Mouse (Mus musculus) midbrain, embryonic 16.5 days (tissue): ENCODE measurements around the gene Rnf130. TPM values are rescaled to one million over a fixed set of nuclear protein-coding genes. Genes with fewer than 3 reads are reported as not detected.
"Not testable (repeated sequence)": the region's sequence is repeated elsewhere in the genome, so short reads cannot be mapped to it uniquely, and the experiment has no call there.

Source experiments
- ATAC-seq: fragments of 200-750 bp; cut with Nextera tagmentation; 2 replicates; pipeline ENCODE4 v1.8.0; 2017; ENCODE audit warnings: moderate TSS enrichment
- H3K27ac ChIP-seq: fragments of 300-500 bp; sonication (generic); 2 replicates; pipeline ENCODE4 v1.5.1; 2014; ENCODE audit warnings: mild to moderate bottlenecking, low read length, mixed read lengths
- H3K27me3 ChIP-seq: fragments of 300-500 bp; sonication (generic); 2 replicates; pipeline ENCODE4 v1.6.1; 2014; ENCODE audit warnings: low read depth, low read length, mixed read lengths; ENCODE audit not compliant: control insufficient read depth, insufficient read depth
- H3K36me3 ChIP-seq: fragments of 300-500 bp; sonication (generic); 2 replicates; pipeline ENCODE4 v1.6.1; 2014; ENCODE audit warnings: mild to moderate bottlenecking, low read length, moderate library complexity, mixed read lengths; ENCODE audit not compliant: control insufficient read depth, insufficient read depth
- H3K4me1 ChIP-seq: fragments of 300-500 bp; sonication (generic); 2 replicates; pipeline ENCODE4 v1.6.1; 2014; ENCODE audit warnings: mild to moderate bottlenecking, low read length, mixed read lengths; ENCODE audit not compliant: control insufficient read depth, insufficient read depth
- H3K4me2 ChIP-seq: fragments of 300-500 bp; sonication (generic); 2 replicates; pipeline ENCODE4 v1.6.1; 2014; ENCODE audit warnings: mild to moderate bottlenecking, low read length, mixed read lengths
- H3K4me3 ChIP-seq: fragments of 300-500 bp; sonication (generic); 2 replicates; pipeline ENCODE4 v1.5.1; 2014; ENCODE audit warnings: low read depth, mild to moderate bottlenecking, low read length, moderate library complexity, mixed read lengths
- H3K9ac ChIP-seq: fragments of 300-500 bp; sonication (generic); 2 replicates; pipeline ENCODE4 v1.6.1; 2014; ENCODE audit warnings: low read depth, low read length, mixed read lengths
- H3K9me3 ChIP-seq: fragments of 300-500 bp; sonication (generic); replicated peaks from 2 replicates; pipeline ENCODE4 v1.6.1; 2014; ENCODE audit warnings: mild to moderate bottlenecking, low read length, mixed read lengths; ENCODE audit not compliant: control insufficient read depth, poor library complexity, severe bottlenecking
- WGBS: fragments of 180-500 bp; shearing (Covaris S2); extraction: QIAGEN DNeasy Blood & Tissue Kit; methylation state at CpG from one replicate; pipeline ENCODE4 v1.1.7; 2014; 5-methylcytosine and 5-hydroxymethylcytosine counted together
- polyA plus RNA-seq: library from polyadenylated mRNA; unstranded; fragments of >200 nt; fragmentation: Nextera tagmentation; extraction: Ambion mirVana; gene quantifications from 2 replicates; pipeline ENCODE4 v1.2.1, GENCODE M21; 2015

The Rnf130 gene
- polyA plus RNA-seq, 1 experiment from 2014 or later: 51.4 TPM

- Histone ChIP-seq H3K4me2 (no peak overlapping the region), H3K27me3 (no peaks in the 10 kb centered on the region), H3K27ac (no peak overlapping the region), H3K4me1 (peaks cover 4% of the 10 kb centered on the region), H3K36me3 (peaks cover 16% of the 10 kb centered on the region), H3K4me3 (no peak overlapping the region), H3K9me3 (no peaks in the 10 kb centered on the region), H3K9ac (no peak overlapping the region)
- WGBS: 88% methylated on average over 1 of the region's 1 CpGs
- no peak for ATAC-seq
These were observed 64.7 kb downstream of the Rnf130 start for GRCm38 (mm10) chr11:50089840-50090239.

GRCm38 (mm10) chr11:50090982-50091675, 66.0 kb downstream of the Rnf130 start:
- peak overlapping the region; percentile 41; the same call in 1 of the 2 replicates for H3K27ac ChIP-seq
- ATAC-seq: no peak
- H3K9me3 ChIP-seq: no peaks in the 10 kb centered on the region
- 42% methylated on average over 5 of the region's 5 CpGs for WGBS
- H3K9ac ChIP-seq: no peak overlapping the region
- no peaks in the 10 kb centered on the region for H3K27me3 ChIP-seq
- no peak overlapping the region for H3K4me2 ChIP-seq
- no peak overlapping the region for H3K4me3 ChIP-seq
- H3K36me3 ChIP-seq: peaks cover 21% of the 10 kb centered on the region
- peaks cover 4% of the 10 kb centered on the region for H3K4me1 ChIP-seq

- Histone ChIP-seq H3K9ac (no peak overlapping the region), H3K4me2 (no peak overlapping the region), H3K4me1 (peaks cover 4% of the 10 kb centered on the region), H3K27ac (peak overlapping the region; percentile 41; the same call in 1 of the 2 replicates), H3K27me3 (no peaks in the 10 kb centered on the region), H3K36me3 (peaks cover 21% of the 10 kb centered on the region), H3K9me3 (no peaks in the 10 kb centered on the region), H3K4me3 (no peak overlapping the region)
- ATAC-seq: no peak
These were observed 66.5 kb downstream of the Rnf130 start for GRCm38 (mm10) chr11:50091681-50092080.

GRCm38 (mm10) chr11:50095661-50096060, 70.5 kb downstream of the Rnf130 start:
- Histone ChIP-seq H3K27me3 (no peaks in the 10 kb centered on the region), H3K4me1 (peaks cover 3% of the 10 kb centered on the region), H3K4me3 (no peak overlapping the region), H3K36me3 (peaks cover 22% of the 10 kb centered on the region), H3K27ac (no peak overlapping the region), H3K4me2 (no peak overlapping the region), H3K9me3 (no peaks in the 10 kb centered on the region), H3K9ac (no peak overlapping the region)
- no peak for ATAC-seq
- 91% methylated on average over 9 of the region's 9 CpGs for WGBS

GRCm38 (mm10) chr11:50097091-50097490, 71.9 kb downstream of the Rnf130 start:
- no peak for ATAC-seq
- Histone ChIP-seq H3K9me3 (no peaks in the 10 kb centered on the region), H3K36me3 (peaks cover 22% of the 10 kb centered on the region), H3K27me3 (no peaks in the 10 kb centered on the region), H3K9ac (no peak overlapping the region), H3K4me3 (no peak overlapping the region), H3K4me1 (no peaks in the 10 kb centered on the region), H3K27ac (no peak overlapping the region), H3K4me2 (no peak overlapping the region)
- 95% methylated on average over 6 of the region's 6 CpGs for WGBS

GRCm38 (mm10) chr11:50098961-50099481, 73.9 kb downstream of the Rnf130 start:
- Histone ChIP-seq H3K9ac (no peak overlapping the region), H3K9me3 (no peaks in the 10 kb centered on the region), H3K36me3 (peaks cover 19% of the 10 kb centered on the region), H3K27me3 (no peaks in the 10 kb centered on the region), H3K4me3 (no peak overlapping the region), H3K4me2 (no peak overlapping the region), H3K4me1 (no peaks in the 10 kb centered on the region), H3K27ac (no peak overlapping the region)
- ATAC-seq: no peak
- 87% methylated on average over 8 of the region's 8 CpGs for WGBS

GRCm38 (mm10) chr11:50099692-50100091, 74.5 kb downstream of the Rnf130 start:
- WGBS: 81% methylated on average over 2 of the region's 2 CpGs
- H3K27me3 ChIP-seq: no peaks in the 10 kb centered on the region
- ATAC-seq: no peak
- H3K4me2 ChIP-seq: no peak overlapping the region
- no peaks in the 10 kb centered on the region for H3K9me3 ChIP-seq
- no peaks in the 10 kb centered on the region for H3K4me1 ChIP-seq
- no peak overlapping the region for H3K9ac ChIP-seq
- no peak overlapping the region for H3K4me3 ChIP-seq
- no peak overlapping the region for H3K27ac ChIP-seq
- peaks cover 17% of the 10 kb centered on the region for H3K36me3 ChIP-seq

- Histone ChIP-seq H3K27ac (no peak overlapping the region), H3K9ac (no peak overlapping the region), H3K27me3 (no peaks in the 10 kb centered on the region), H3K36me3 (peaks cover 16% of the 10 kb centered on the region), H3K9me3 (no peaks in the 10 kb centered on the region), H3K4me3 (no peak overlapping the region), H3K4me2 (no peak overlapping the region), H3K4me1 (no peaks in the 10 kb centered on the region)
- no peak for ATAC-seq
- WGBS: 75% methylated on average over 2 of the region's 2 CpGs
These were observed 75.6 kb downstream of the Rnf130 start for GRCm38 (mm10) chr11:50100548-50101307.

GRCm38 (mm10) chr11:50101962-50102361, 76.8 kb downstream of the Rnf130 start:
- WGBS: 97% methylated on average over 4 of the region's 4 CpGs
- not testable (repeated sequence) for ATAC-seq, H3K27ac ChIP-seq, H3K4me3 ChIP-seq, H3K27me3 ChIP-seq, H3K9ac ChIP-seq, H3K9me3 ChIP-seq, H3K4me2 ChIP-seq, H3K4me1 ChIP-seq
- H3K36me3 ChIP-seq: peaks cover 15% of the 10 kb centered on the region
